Mouse (Mus musculus) kidney, embryonic 16.5 days (tissue): ENCODE data around the gene Arg1. TPM values are rescaled to one million over a fixed set of nuclear protein-coding genes. Genes with fewer than 3 reads are reported as not detected.
A peak's percentile ranks its signal among the peaks of the same experiment; 100 is the strongest.

ENCODE experiments used
- ATAC-seq: fragments of 200-750 bp; cut with Nextera tagmentation; 2 replicates; pipeline ENCODE4 v1.8.0; 2017; ENCODE audit warnings: moderate TSS enrichment; ENCODE audit not compliant: low FRiP score, low TSS enrichment
- H3K27ac ChIP-seq: fragments of 300-500 bp; sonication (generic); 2 replicates; pipeline ENCODE4 v1.5.1; 2014; ENCODE audit warnings: low read length
- H3K27me3 ChIP-seq: fragments of 300-500 bp; sonication (generic); 2 replicates; pipeline ENCODE4 v1.6.1; 2014; ENCODE audit warnings: low read length, control low read depth, mixed read lengths; ENCODE audit not compliant: insufficient read depth
- H3K36me3 ChIP-seq: fragments of 300-500 bp; sonication (generic); 2 replicates; pipeline ENCODE4 v1.6.1; 2014; ENCODE audit warnings: low read length, control low read depth, mixed read lengths; ENCODE audit not compliant: insufficient read depth
- H3K4me1 ChIP-seq: fragments of 300-500 bp; sonication (generic); 2 replicates; pipeline ENCODE4 v1.6.1; 2014; ENCODE audit warnings: low read length, control low read depth, mixed read lengths; ENCODE audit not compliant: insufficient read depth
- H3K4me2 ChIP-seq: fragments of 300-500 bp; sonication (generic); replicated peaks from 2 replicates; pipeline ENCODE4 v1.6.1; 2014; ENCODE audit warnings: low read depth, low read length
- H3K4me3 ChIP-seq: fragments of 300-500 bp; sonication (generic); 2 replicates; pipeline ENCODE4 v1.5.1; 2014; ENCODE audit warnings: mild to moderate bottlenecking, low read length
- H3K9ac ChIP-seq: fragments of 300-500 bp; sonication (generic); replicated peaks from 2 replicates; pipeline ENCODE4 v1.6.1; 2014; ENCODE audit warnings: low read length
- H3K9me3 ChIP-seq: fragments of 300-500 bp; sonication (generic); 2 replicates; pipeline ENCODE4 v1.6.1; 2016; ENCODE audit warnings: low read length, control low read depth
- whole genome bisulfite sequencing: fragments of 180-500 bp; shearing (Covaris S2); extraction: QIAGEN DNeasy Blood & Tissue Kit; methylation state at CpG from one replicate; pipeline ENCODE4 v1.1.7; 2014; 5-methylcytosine and 5-hydroxymethylcytosine counted together
- polyA plus RNA-seq: library from polyadenylated mRNA; unstranded; fragments of >200 nt; fragmentation: Nextera tagmentation; extraction: Ambion mirVana; gene quantifications from 2 replicates; pipeline ENCODE4 v1.2.1, GENCODE M21; 2015

Gene Arg1
- polyA plus RNA-seq, 1 experiment from 2014 or later, result 3.1 TPM

- H3K9ac ChIP-seq, result no peak overlapping the region
- no peak; the same call in 1 of the 2 replicates for ATAC-seq
- peaks cover 23% of the 10 kb centered on the region for H3K27me3 ChIP-seq
- H3K27ac ChIP-seq, result no peak overlapping the region
- H3K4me3 ChIP-seq, result peak overlapping the region; percentile 2; the same call in 1 of the 2 replicates
- 23% methylated on average over 15 of the region's 15 CpGs for WGBS
- no peaks in the 10 kb centered on the region for H3K36me3 ChIP-seq
- no peaks in the 10 kb centered on the region for H3K9me3 ChIP-seq
- H3K4me2 ChIP-seq, result peak overlapping the region; percentile 35
- peaks cover 17% of the 10 kb centered on the region for H3K4me1 ChIP-seq
These were observed 31.2 kb upstream of the Arg1 start for GRCm38 (mm10) chr10:24958280-24959042.

- Histone ChIP-seq H3K4me2 (no peak overlapping the region), H3K36me3 (no peaks in the 10 kb centered on the region), H3K9me3 (no peaks in the 10 kb centered on the region), H3K9ac (no peak overlapping the region), H3K4me1 (peaks cover 8% of the 10 kb centered on the region; the same call in 1 of the 2 replicates), H3K27me3 (peaks cover 15% of the 10 kb centered on the region), H3K27ac (no peak overlapping the region), H3K4me3 (no peak overlapping the region)
- WGBS, result 89% methylated on average over 6 of the region's 6 CpGs
- no peak for ATAC-seq
These were observed 26.6 kb upstream of the Arg1 start for GRCm38 (mm10) chr10:24953876-24954275.

- WGBS, result 78% methylated on average over 7 of the region's 7 CpGs
- Histone ChIP-seq H3K36me3 (no peaks in the 10 kb centered on the region), H3K27me3 (peaks cover 24% of the 10 kb centered on the region), H3K9me3 (no peaks in the 10 kb centered on the region), H3K27ac (no peak overlapping the region), H3K4me3 (no peak overlapping the region), H3K4me2 (no peak overlapping the region), H3K9ac (no peak overlapping the region), H3K4me1 (no peaks in the 10 kb centered on the region)
- ATAC-seq, result no peak
These were observed 25.3 kb upstream of the Arg1 start for GRCm38 (mm10) chr10:24952549-24952948.

GRCm38 (mm10) chr10:24951575-24951974 lies 24.3 kb upstream of the Arg1 start:
- no peaks in the 10 kb centered on the region for H3K36me3 ChIP-seq
- H3K4me1 ChIP-seq, result no peaks in the 10 kb centered on the region
- H3K27ac ChIP-seq, result no peak overlapping the region
- no peaks in the 10 kb centered on the region for H3K9me3 ChIP-seq
- ATAC-seq, result no peak
- H3K27me3 ChIP-seq, result peaks cover 15% of the 10 kb centered on the region
- 71% methylated on average over 8 of the region's 8 CpGs for WGBS
- no peak overlapping the region for H3K9ac ChIP-seq
- H3K4me2 ChIP-seq, result no peak overlapping the region
- no peak overlapping the region for H3K4me3 ChIP-seq

GRCm38 (mm10) chr10:24950223-24950622 lies 22.9 kb upstream of the Arg1 start:
- 74% methylated on average over 4 of the region's 4 CpGs for WGBS

GRCm38 (mm10) chr10:24948278-24948677 lies 21.0 kb upstream of the Arg1 start:
- H3K9me3 ChIP-seq, result no peaks in the 10 kb centered on the region
- 55% methylated on average over 8 of the region's 8 CpGs for WGBS
- H3K27me3 ChIP-seq, result peaks cover 11% of the 10 kb centered on the region; the same call in 1 of the 2 replicates
- no peak overlapping the region for H3K27ac ChIP-seq
- H3K4me3 ChIP-seq, result no peak overlapping the region
- ATAC-seq, result no peak
- H3K4me2 ChIP-seq, result no peak overlapping the region
- H3K9ac ChIP-seq, result no peak overlapping the region
- no peaks in the 10 kb centered on the region for H3K36me3 ChIP-seq
- no peaks in the 10 kb centered on the region for H3K4me1 ChIP-seq

More at GRCm38 (mm10) chr10:24950223-24950622, 22.9 kb upstream of the Arg1 start:
- H3K36me3 ChIP-seq, result no peaks in the 10 kb centered on the region
- peaks cover 11% of the 10 kb centered on the region; the same call in 1 of the 2 replicates for H3K27me3 ChIP-seq
- H3K4me3 ChIP-seq, result no peak overlapping the region
- H3K4me2 ChIP-seq, result no peak overlapping the region
- no peak overlapping the region for H3K9ac ChIP-seq
- H3K27ac ChIP-seq, result no peak overlapping the region
- H3K4me1 ChIP-seq, result no peaks in the 10 kb centered on the region
- no peaks in the 10 kb centered on the region for H3K9me3 ChIP-seq
- ATAC-seq, result no peak

- WGBS, result 86% methylated on average over 3 of the region's 3 CpGs
- Histone ChIP-seq H3K27me3 (peaks cover 11% of the 10 kb centered on the region; the same call in 1 of the 2 replicates), H3K4me3 (no peak overlapping the region), H3K36me3 (no peaks in the 10 kb centered on the region), H3K4me2 (no peak overlapping the region), H3K27ac (no peak overlapping the region), H3K9ac (no peak overlapping the region), H3K9me3 (no peaks in the 10 kb centered on the region), H3K4me1 (no peaks in the 10 kb centered on the region)
- ATAC-seq, result no peak
These were observed 20.6 kb upstream of the Arg1 start for GRCm38 (mm10) chr10:24947871-24948270.

GRCm38 (mm10) chr10:24930143-24930542 lies 2.9 kb upstream of the Arg1 start:
- Histone ChIP-seq H3K4me2 (no peak overlapping the region), H3K4me1 (peaks cover 20% of the 10 kb centered on the region), H3K27ac (no peak overlapping the region), H3K9ac (no peak overlapping the region), H3K27me3 (no peaks in the 10 kb centered on the region), H3K36me3 (no peaks in the 10 kb centered on the region), H3K9me3 (no peaks in the 10 kb centered on the region), H3K4me3 (no peak overlapping the region)
- ATAC-seq, result no peak
- WGBS, result 61% methylated on average over 6 of the region's 6 CpGs

- 0 out of 2 replicates have a peak overlapping the region, but pooled peaks have one; percentile 11 for H3K9ac ChIP-seq
- no peaks in the 10 kb centered on the region for H3K9me3 ChIP-seq
- peak overlapping the region; percentile 40 for H3K4me2 ChIP-seq
- no peak for ATAC-seq
- H3K36me3 ChIP-seq, result no peaks in the 10 kb centered on the region
- H3K27me3 ChIP-seq, result no peaks in the 10 kb centered on the region
- H3K27ac ChIP-seq, result no peak overlapping the region
- peak overlapping the region; percentile 18; the same call in 1 of the 2 replicates for H3K4me3 ChIP-seq
- peaks cover 20% of the 10 kb centered on the region for H3K4me1 ChIP-seq
- 5% methylated on average over 12 of the region's 12 CpGs for WGBS
These were observed 788 bp upstream of the Arg1 start for GRCm38 (mm10) chr10:24928072-24928471.

GRCm38 (mm10) chr10:24926380-24926779 lies 904 bp downstream of the Arg1 start:
- Histone ChIP-seq H3K27ac (no peak overlapping the region), H3K27me3 (no peaks in the 10 kb centered on the region), H3K4me3 (no peak overlapping the region), H3K4me2 (no peak overlapping the region), H3K36me3 (no peaks in the 10 kb centered on the region), H3K4me1 (peaks cover 20% of the 10 kb centered on the region), H3K9me3 (no peaks in the 10 kb centered on the region), H3K9ac (no peak overlapping the region)
- WGBS, result 20% methylated on average over 10 of the region's 10 CpGs
- ATAC-seq, result no peak
